Mouse (Mus musculus) heart, embryonic 13.5 days (tissue): ENCODE results near the gene Pask. TPM values are rescaled to one million over a fixed set of nuclear protein-coding genes. Genes with fewer than 3 reads are reported as not detected.
"Not testable (repeated sequence)": the region's sequence is repeated elsewhere in the genome, so short reads cannot be mapped to it uniquely, and the experiment has no call there.

Experiments
- ATAC-seq: fragments of 200-750 bp; cut with Nextera tagmentation; 2 replicates; pipeline ENCODE4 v1.8.0; 2017; ENCODE audit warnings: moderate TSS enrichment; ENCODE audit not compliant: insufficient number of reproducible peaks, low FRiP score, low TSS enrichment; ENCODE audit errors: extremely low read depth
- H3K27ac ChIP-seq: fragments of 300-500 bp; sonication (generic); replicated peaks from 2 replicates; pipeline ENCODE4 v1.5.1; 2015; ENCODE audit warnings: moderate library complexity, mild to moderate bottlenecking, inconsistent platforms
- H3K27me3 ChIP-seq: fragments of 300-500 bp; sonication (generic); replicated peaks from 2 replicates; pipeline ENCODE4 v1.6.1; 2015; ENCODE audit warnings: mild to moderate bottlenecking, inconsistent platforms
- H3K36me3 ChIP-seq: fragments of 300-500 bp; sonication (generic); 2 replicates; pipeline ENCODE4 v1.6.1; 2015; ENCODE audit warnings: mild to moderate bottlenecking, inconsistent platforms
- H3K4me1 ChIP-seq: fragments of 300-500 bp; sonication (generic); 2 replicates; pipeline ENCODE4 v1.6.1; 2015; ENCODE audit warnings: inconsistent platforms
- H3K4me2 ChIP-seq: fragments of 300-500 bp; sonication (generic); 2 replicates; pipeline ENCODE4 v1.6.1; 2015; ENCODE audit warnings: inconsistent platforms, mild to moderate bottlenecking, moderate library complexity
- H3K4me3 ChIP-seq: fragments of 300-500 bp; sonication (generic); 2 replicates; pipeline ENCODE4 v1.5.1; 2015; ENCODE audit warnings: moderate library complexity, mild to moderate bottlenecking, inconsistent platforms
- H3K9ac ChIP-seq: fragments of 300-500 bp; sonication (generic); 2 replicates; pipeline ENCODE4 v1.6.1; 2015; ENCODE audit warnings: inconsistent platforms, mild to moderate bottlenecking, moderate library complexity
- H3K9me3 ChIP-seq: fragments of 300-500 bp; sonication (generic); 2 replicates; pipeline ENCODE4 v1.6.1; 2016; ENCODE audit warnings: inconsistent platforms
- WGBS: fragments of 180-500 bp; shearing (Covaris S2); methylation state at CpG from one replicate; pipeline ENCODE4 v1.1.7; 2015; ENCODE audit warnings: mixed read lengths; 5-methylcytosine and 5-hydroxymethylcytosine counted together
- polyA plus RNA-seq: library from polyadenylated mRNA; unstranded; fragments of >200 nt; fragmentation: Nextera tagmentation; extraction: Ambion mirVana; gene quantifications from 2 replicates; pipeline ENCODE4 v1.2.1, GENCODE M21; 2015

Pask gene
- polyA plus RNA-seq, 1 experiment from 2014 or later: 7.5 TPM

DNA sequence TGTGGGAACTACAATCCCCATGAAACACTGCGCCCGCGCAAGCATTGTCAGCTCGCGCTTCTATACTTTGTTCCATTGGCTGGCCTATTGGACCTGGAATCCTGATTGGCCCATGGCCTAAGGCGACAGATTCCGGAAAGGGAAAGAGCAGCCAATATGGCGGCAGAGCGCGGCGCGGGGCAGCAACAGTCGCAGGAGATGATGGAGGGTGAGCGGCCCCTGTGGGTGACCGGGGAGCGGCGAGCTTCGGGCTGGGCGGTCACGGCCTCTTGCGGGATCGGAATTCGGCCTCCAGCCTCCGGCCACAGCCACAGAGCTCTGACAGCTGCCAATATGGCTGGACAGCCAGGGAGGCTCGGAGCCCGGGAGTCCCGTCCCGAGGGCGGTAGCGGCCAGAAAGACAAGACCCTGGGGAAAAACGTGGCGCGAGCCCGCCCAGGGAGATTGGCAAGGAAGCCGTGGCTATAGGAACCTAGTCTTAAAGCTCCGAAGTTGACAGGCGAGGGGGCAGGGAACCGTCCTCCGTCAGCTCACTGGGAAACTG, 294 bp upstream of the Pask start:
- WGBS: under 1% methylated on average over 39 of the region's 39 CpGs
- Histone ChIP-seq H3K27ac (peak overlapping the region; percentile 67), H3K9ac (peak overlapping the region; percentile 91), H3K36me3 (peaks cover 23% of the 10 kb centered on the region), H3K9me3 (no peaks in the 10 kb centered on the region), H3K4me3 (peak overlapping the region; percentile 86), H3K27me3 (no peaks in the 10 kb centered on the region), H3K4me2 (peak overlapping the region; percentile 91), H3K4me1 (peaks cover 15% of the 10 kb centered on the region)
- peak; percentile 91 for ATAC-seq

DNA sequence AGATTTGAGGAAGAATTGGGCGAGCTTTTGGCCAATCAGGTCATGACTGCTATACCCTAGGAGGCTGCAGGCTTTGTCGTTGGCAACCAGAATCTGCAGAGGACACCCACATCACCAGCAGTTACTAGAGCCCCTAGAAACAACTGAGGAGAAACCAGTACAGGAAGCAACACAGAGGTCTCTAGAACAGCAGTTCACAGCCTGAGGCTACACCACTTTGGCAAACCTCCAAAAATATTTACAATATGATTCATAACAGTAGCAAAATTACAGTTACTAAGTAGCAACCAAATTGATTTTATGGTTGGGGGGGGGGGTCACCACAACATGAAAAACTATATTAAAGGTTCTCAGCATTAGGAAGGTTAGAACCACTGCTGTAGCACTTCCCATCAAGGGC, 8.7 kb downstream of the Pask start:
- H3K4me3 ChIP-seq: no peak overlapping the region
- peaks cover 59% of the 10 kb centered on the region for H3K36me3 ChIP-seq
- no peaks in the 10 kb centered on the region for H3K27me3 ChIP-seq
- 73% methylated on average over 2 of the region's 2 CpGs for WGBS
- no peak overlapping the region for H3K27ac ChIP-seq
- no peaks in the 10 kb centered on the region for H3K9me3 ChIP-seq
- H3K4me2 ChIP-seq: no peak overlapping the region
- ATAC-seq: no peak
- H3K9ac ChIP-seq: no peak overlapping the region
- no peaks in the 10 kb centered on the region for H3K4me1 ChIP-seq

DNA sequence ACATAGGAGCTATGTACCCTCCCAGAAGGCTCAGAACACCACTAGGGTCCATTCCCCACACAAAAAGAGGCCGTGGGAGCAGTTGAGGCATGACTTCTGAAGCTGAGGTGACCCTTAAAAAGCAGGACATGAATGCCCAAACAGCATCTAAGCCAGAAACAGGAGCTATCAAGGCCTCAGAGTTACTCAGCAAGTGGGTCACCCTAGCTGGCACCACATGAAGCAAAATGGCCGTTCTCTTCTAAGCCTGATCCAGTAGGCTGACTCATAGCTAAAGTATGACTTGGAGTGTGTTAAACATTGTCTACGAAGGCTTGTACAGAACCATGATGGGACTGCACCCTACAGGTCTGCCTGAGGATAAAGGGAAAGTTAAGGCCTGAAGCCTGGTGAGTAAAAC, 16.8 kb downstream of the Pask start:
- H3K4me3 ChIP-seq: no peak overlapping the region
- no peak overlapping the region for H3K27ac ChIP-seq
- H3K9ac ChIP-seq: no peak overlapping the region
- WGBS: 77% methylated on average over 3 of the region's 3 CpGs
- no peaks in the 10 kb centered on the region for H3K9me3 ChIP-seq
- H3K27me3 ChIP-seq: no peaks in the 10 kb centered on the region
- no peak overlapping the region for H3K4me2 ChIP-seq
- ATAC-seq: no peak
- no peaks in the 10 kb centered on the region for H3K4me1 ChIP-seq
- peaks cover 78% of the 10 kb centered on the region for H3K36me3 ChIP-seq

DNA sequence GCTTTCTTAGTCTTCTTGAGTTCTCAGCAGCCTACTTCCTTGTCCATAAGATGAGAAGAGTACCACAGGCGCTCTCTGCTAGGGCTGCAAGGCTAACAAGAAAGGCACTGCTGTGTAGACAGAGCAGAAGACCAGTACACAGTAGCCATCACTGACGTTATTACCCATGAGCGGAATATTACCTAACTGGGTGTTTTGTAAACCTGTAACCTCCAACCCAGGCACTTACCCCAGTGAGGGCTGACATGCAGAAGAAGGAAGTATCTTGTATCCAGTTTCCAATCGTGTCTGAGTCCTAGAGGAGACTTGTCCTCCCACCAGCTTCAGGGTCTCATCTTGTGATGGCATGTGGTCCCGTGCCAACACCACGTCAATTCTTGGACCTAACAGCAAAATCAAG, 19.3 kb downstream of the Pask start:
- 90% methylated on average over 6 of the region's 6 CpGs for WGBS
- H3K9ac ChIP-seq: no peak overlapping the region
- H3K27ac ChIP-seq: no peak overlapping the region
- H3K36me3 ChIP-seq: peaks cover 89% of the 10 kb centered on the region
- no peak overlapping the region for H3K4me3 ChIP-seq
- no peak overlapping the region for H3K4me2 ChIP-seq
- H3K27me3 ChIP-seq: no peaks in the 10 kb centered on the region
- ATAC-seq: no peak
- H3K9me3 ChIP-seq: no peaks in the 10 kb centered on the region
- H3K4me1 ChIP-seq: no peaks in the 10 kb centered on the region

DNA sequence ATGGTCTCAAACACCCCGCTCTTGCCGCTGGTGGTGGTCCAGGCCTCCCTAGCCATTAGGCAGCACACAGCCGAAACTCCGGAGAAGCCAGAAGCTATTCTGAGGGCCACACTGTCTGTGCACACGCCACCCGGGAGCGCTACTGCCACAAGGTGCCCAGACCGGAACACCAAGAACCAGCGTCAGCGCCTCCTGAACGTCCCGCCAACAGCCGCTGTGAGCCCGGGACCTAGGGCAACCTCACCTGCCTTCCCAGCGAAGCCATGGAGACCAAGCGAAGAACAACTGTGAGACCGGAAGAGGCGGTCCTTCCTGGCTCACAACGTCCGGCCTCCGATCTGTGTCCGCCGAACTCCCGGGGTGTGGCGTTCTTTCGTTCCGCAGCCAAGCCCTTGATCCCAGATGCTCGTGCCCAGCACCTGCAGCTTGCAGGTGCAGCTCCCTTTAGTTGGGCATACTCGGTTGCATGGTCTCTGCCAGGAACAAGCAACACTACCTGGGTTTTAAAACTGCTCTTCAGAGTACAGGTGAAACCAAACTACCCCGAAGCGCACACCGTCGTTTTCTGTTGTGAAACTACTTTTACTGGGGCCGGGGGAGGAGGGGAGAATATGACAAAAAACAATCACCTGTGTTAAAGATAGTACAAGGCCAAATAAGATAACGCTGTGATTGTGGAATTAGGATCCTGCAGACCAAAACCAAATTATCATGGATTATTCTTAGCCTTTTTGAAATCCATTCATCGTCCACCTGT, 37.5 kb downstream of the Pask start, which contains the start of gene Mterf4:
Gene Mterf4, minus strand, starts transcription at position 335 of the 757 bp plus-strand sequence.
- ATAC-seq: 0 out of 2 replicates have a peak, but pooled peaks have one; percentile 25
- peak within 1 kb of the TSS; percentile 92 for H3K9ac ChIP-seq
- 8% methylated on average over 36 of the region's 36 CpGs for WGBS
- peak within 1 kb of the TSS; percentile 89 for H3K4me2 ChIP-seq
- H3K27ac ChIP-seq: peak within 1 kb of the TSS; percentile 32; the same call in 1 of the 2 replicates
- no peaks in the 10 kb centered on the region for H3K27me3 ChIP-seq
- H3K36me3 ChIP-seq: peaks cover 52% of the 10 kb centered on the region
- H3K4me3 ChIP-seq: peak within 1 kb of the TSS; percentile 94
- peaks cover 15% of the 10 kb centered on the region for H3K4me1 ChIP-seq
- no peaks in the 10 kb centered on the region for H3K9me3 ChIP-seq

DNA sequence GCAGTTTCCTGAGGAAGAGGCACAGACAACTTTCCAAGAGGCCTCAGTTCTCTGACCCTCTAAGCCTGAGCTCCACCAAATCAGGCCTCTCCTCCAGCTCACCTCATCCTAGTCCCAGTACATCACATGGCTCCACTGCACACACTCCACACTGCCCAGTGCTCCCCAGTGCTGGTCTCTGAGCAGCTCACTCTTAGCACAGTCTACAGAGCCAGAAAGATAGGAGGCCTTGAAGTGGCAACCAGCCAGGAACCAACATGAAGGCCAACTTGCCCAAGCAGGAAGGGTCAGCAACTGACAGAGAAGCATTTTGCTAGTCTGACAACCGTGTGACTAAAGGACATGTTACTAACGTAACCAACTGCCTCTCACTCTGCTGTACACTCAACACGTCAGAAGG, 42.7 kb downstream of the Pask start:
- Histone ChIP-seq H3K4me1 (peaks cover 10% of the 10 kb centered on the region), H3K9me3 (no peaks in the 10 kb centered on the region), H3K36me3 (peaks cover 90% of the 10 kb centered on the region), H3K27me3 (no peaks in the 10 kb centered on the region), H3K9ac (no peak overlapping the region), H3K4me3 (no peak overlapping the region), H3K27ac (no peak overlapping the region), H3K4me2 (no peak overlapping the region)
- ATAC-seq: no peak
- 65% methylated on average over 3 of the region's 3 CpGs for WGBS

DNA sequence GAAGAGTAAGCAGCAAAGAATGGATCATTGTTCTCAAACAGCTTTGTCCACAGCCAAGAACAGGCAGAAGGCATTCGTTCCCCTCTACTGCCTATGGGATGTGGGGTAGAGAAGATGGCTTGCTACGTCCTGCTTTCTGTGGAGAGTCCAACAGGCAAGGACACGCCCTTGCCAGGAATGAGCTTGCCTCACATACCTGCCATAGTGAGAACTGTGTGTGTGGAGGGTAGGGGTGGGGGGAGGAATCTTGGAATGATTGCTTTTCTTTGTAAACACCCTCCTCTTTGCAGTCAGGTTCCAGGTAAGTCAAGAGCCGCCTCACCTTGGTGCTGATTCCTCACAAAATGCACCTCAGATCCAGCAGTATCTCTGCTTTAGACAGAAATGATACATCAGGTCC, 43.5 kb downstream of the Pask start:
- ATAC-seq: no peak
- Histone ChIP-seq H3K4me1 (peaks cover 5% of the 10 kb centered on the region), H3K27ac (no peak overlapping the region), H3K9ac (no peak overlapping the region), H3K4me3 (no peak overlapping the region), H3K9me3 (no peaks in the 10 kb centered on the region), H3K27me3 (no peaks in the 10 kb centered on the region), H3K36me3 (peaks cover 92% of the 10 kb centered on the region), H3K4me2 (no peak overlapping the region)
- 75% methylated on average over 4 of the region's 4 CpGs for WGBS

DNA sequence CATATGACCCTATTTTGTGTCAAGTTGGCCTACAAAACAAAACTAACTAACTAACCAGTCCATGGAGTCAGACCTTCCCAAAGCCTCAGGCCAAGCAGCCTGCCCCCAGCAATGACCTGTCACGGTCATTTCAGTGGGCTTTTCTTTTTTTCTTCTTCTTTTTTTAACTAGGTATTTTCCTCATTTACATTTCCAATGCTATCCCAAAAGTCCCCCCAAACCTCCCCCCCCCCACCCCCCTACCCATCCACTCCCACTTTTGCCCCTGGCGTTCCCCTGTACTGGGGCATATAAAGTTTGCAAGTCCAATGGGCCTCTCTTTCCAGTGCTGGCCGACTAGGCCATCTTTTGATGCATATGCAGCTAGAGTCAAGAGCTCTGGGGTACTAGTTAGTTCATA, 48.8 kb downstream of the Pask start:
- H3K27ac ChIP-seq, H3K4me1 ChIP-seq, ATAC-seq, H3K4me2 ChIP-seq, H3K27me3 ChIP-seq, H3K9ac ChIP-seq, H3K9me3 ChIP-seq, H3K4me3 ChIP-seq: not testable (repeated sequence)
- 87% methylated on average over 3 of the region's 3 CpGs for WGBS
- H3K36me3 ChIP-seq: peaks cover 47% of the 10 kb centered on the region

DNA sequence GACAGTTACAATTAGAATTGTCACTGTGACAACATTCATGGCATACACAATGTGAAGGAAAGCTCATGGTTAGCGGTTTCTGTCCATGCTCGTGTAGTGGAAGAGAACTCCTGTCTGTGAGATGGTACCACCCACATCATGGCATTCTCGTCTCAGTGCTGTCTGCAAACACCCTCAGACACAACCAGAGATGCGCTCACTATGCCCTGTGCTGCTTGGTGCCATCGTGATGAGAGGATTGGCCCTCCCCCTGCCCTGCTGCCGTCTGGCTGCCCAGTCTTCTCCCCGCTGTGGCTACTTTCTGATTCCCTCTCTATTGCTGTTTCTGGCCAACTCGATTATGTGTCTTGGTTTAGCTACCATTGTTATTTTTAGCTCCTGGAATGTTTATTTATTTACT, 51.3 kb downstream of the Pask start:
- no peak overlapping the region for H3K9ac ChIP-seq
- peaks cover 23% of the 10 kb centered on the region for H3K36me3 ChIP-seq
- no peak overlapping the region for H3K27ac ChIP-seq
- no peak overlapping the region for H3K4me3 ChIP-seq
- ATAC-seq: no peak
- H3K4me2 ChIP-seq: no peak overlapping the region
- 70% methylated on average over 8 of the region's 8 CpGs for WGBS
- H3K27me3 ChIP-seq: no peaks in the 10 kb centered on the region
- no peaks in the 10 kb centered on the region for H3K4me1 ChIP-seq
- H3K9me3 ChIP-seq: no peaks in the 10 kb centered on the region

DNA sequence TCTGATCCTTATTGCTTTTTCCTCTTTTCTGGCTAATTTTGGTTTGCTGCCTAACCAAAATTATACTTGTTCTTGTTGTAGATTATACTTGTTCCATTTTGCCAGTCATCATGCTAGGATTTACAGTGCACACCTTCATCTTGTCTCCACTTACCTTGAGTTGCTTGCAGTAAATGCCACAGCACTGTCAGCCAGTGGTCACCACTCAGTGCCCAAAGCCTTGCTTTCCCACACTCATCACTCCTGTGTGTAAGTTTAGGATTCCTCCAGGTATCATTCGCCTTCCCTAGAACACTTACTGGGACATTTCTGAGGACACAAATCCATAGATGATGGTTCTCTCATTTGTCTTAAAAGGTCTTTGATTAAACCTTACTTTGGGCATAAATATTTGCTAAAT, 51.7 kb downstream of the Pask start:
- Histone ChIP-seq H3K4me1 (no peaks in the 10 kb centered on the region), H3K27me3 (no peaks in the 10 kb centered on the region), H3K9ac (no peak overlapping the region), H3K4me2 (no peak overlapping the region), H3K9me3 (no peaks in the 10 kb centered on the region), H3K36me3 (peaks cover 19% of the 10 kb centered on the region), H3K27ac (no peak overlapping the region), H3K4me3 (no peak overlapping the region)
- WGBS: 79% methylated on average over 1 of the region's 1 CpGs
- no peak for ATAC-seq

DNA sequence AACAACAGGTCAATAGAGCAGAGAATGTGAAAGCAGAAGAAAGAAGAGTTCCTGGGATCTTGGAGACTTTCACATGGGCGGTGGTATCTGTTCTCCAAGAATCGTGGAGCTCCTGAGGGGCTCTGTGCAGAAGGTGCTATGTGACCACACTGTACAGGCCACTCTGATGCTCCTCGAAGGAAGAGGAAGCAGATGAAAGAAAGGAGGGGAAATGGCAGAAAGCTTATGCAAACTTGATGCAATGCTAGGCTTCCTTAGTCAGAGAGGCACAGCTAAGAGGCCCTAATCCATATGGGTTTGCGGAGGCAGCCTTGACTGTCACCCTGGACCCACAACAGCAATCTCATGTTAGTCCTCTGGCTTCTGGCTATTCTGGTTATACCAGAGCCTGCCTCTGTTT, 52.3 kb downstream of the Pask start:
- 75% methylated on average over 4 of the region's 4 CpGs for WGBS
- Histone ChIP-seq H3K9ac (no peak overlapping the region), H3K36me3 (peaks cover 13% of the 10 kb centered on the region), H3K4me2 (no peak overlapping the region), H3K9me3 (no peaks in the 10 kb centered on the region), H3K4me3 (no peak overlapping the region), H3K27me3 (no peaks in the 10 kb centered on the region), H3K27ac (no peak overlapping the region), H3K4me1 (no peaks in the 10 kb centered on the region)
- no peak for ATAC-seq

DNA sequence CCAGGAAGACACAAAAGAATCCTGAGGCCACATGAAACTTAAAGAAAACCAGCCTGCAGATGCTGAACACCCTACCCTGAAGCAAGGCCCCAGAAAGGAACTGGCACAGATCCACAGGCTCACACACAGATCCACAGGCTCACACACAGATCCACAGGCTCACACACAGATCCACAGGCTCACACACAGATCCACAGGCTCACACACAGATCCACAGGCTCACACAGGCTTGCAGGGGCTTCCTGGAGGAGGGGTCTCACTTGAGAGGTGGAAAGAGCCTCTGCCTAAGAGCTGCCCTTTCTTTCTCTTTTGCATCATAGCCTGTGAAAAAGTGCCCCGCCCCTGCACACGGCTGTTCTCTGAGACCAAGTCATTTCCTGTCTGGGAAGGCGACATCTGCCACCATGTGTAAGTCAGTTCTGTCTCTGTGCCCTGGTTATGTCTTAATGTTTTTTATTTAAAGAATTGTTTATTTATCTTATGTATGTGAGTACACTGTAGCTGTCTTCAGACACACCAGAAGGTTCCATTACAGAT, 53.5 kb downstream of the Pask start:
- Histone ChIP-seq H3K27me3 (no peaks in the 10 kb centered on the region), H3K9ac (no peak overlapping the region), H3K9me3 (no peaks in the 10 kb centered on the region), H3K4me2 (no peak overlapping the region), H3K27ac (no peak overlapping the region), H3K36me3 (peaks cover 7% of the 10 kb centered on the region; the same call in 1 of the 2 replicates), H3K4me1 (no peaks in the 10 kb centered on the region), H3K4me3 (no peak overlapping the region)
- ATAC-seq: no peak
- 38% methylated on average over 3 of the region's 3 CpGs for WGBS
